Mouse (Mus musculus) heart, embryonic 14.5 days (tissue): ENCODE results near the gene Slc31a1. TPM values are rescaled to one million over a fixed set of nuclear protein-coding genes. Genes with fewer than 3 reads are reported as not detected.

Source experiments
- ATAC-seq: fragments of 200-750 bp; cut with Nextera tagmentation; 2 replicates; pipeline ENCODE4 v1.8.0; 2017; ENCODE audit warnings: low read depth, moderate TSS enrichment; ENCODE audit not compliant: insufficient number of reproducible peaks, insufficient read depth, low FRiP score
- H3K27ac ChIP-seq, 2 experiments: fragments of 200-500 bp in 1 of 2; fragments of 300-500 bp in 1 of 2; sonication (generic) in 1 of 2; replicated peaks in 1 of 2; 2 replicates each; pipeline ENCODE4 v1.5.1; 2012 to 2014; ENCODE audit warnings: low read depth in 2 of 2, low read length in 2 of 2, control low read depth in 1 of 2, mild to moderate bottlenecking in 1 of 2, mixed read lengths in 1 of 2; ENCODE audit not compliant: control insufficient read depth in 1 of 2, insufficient read depth in 1 of 2
- H3K27me3 ChIP-seq: fragments of 300-500 bp; sonication (generic); 2 replicates; pipeline ENCODE4 v1.6.1; 2014; ENCODE audit warnings: mild to moderate bottlenecking, low read length, control low read depth; ENCODE audit not compliant: control insufficient read depth, insufficient read depth
- H3K36me3 ChIP-seq: fragments of 300-500 bp; sonication (generic); 2 replicates; pipeline ENCODE4 v1.6.1; 2014; ENCODE audit warnings: mild to moderate bottlenecking, control low read depth, low read length, mixed read lengths; ENCODE audit not compliant: control insufficient read depth, insufficient read depth
- H3K4me1 ChIP-seq, 2 experiments: fragments of 200-500 bp in 1 of 2; fragments of 300-500 bp in 1 of 2; sonication (generic) in 1 of 2; 2 replicates each; pipeline ENCODE4 v1.6.1; 2012 to 2014; ENCODE audit warnings: low read length in 2 of 2, control low read depth in 1 of 2, mixed read lengths in 1 of 2; ENCODE audit not compliant: control insufficient read depth in 2 of 2, insufficient read depth in 2 of 2
- H3K4me2 ChIP-seq: fragments of 300-500 bp; sonication (generic); 2 replicates; pipeline ENCODE4 v1.6.1; 2014; ENCODE audit warnings: mild to moderate bottlenecking, low read length
- H3K4me3 ChIP-seq, 2 experiments: fragments of 200-500 bp in 1 of 2; fragments of 300-500 bp in 1 of 2; sonication (generic) in 1 of 2; 2 replicates each; pipeline ENCODE4 v1.5.1; 2012 to 2014; ENCODE audit warnings: low read length in 2 of 2, mild to moderate bottlenecking in 2 of 2, control low read depth in 1 of 2, low read depth in 1 of 2, moderate library complexity in 1 of 2; ENCODE audit not compliant: control insufficient read depth in 1 of 2, insufficient read depth in 1 of 2
- H3K9ac ChIP-seq: fragments of 300-500 bp; sonication (generic); 2 replicates; pipeline ENCODE4 v1.6.1; 2014; ENCODE audit warnings: mild to moderate bottlenecking, low read length
- H3K9me3 ChIP-seq: fragments of 300-500 bp; sonication (generic); 2 replicates; pipeline ENCODE4 v1.6.1; 2016; ENCODE audit warnings: low read length, control low read depth; ENCODE audit not compliant: control insufficient read depth
- WGBS: fragments of 180-500 bp; shearing (Covaris S2); extraction: QIAGEN DNeasy Blood & Tissue Kit; methylation state at CpG from one replicate; pipeline ENCODE4 v1.1.7; 2014; 5-methylcytosine and 5-hydroxymethylcytosine counted together
- polyA plus RNA-seq: library from polyadenylated mRNA; unstranded; fragments of >200 nt; fragmentation: Nextera tagmentation; extraction: Ambion mirVana; gene quantifications from 2 replicates; pipeline ENCODE4 v1.2.1, GENCODE M21; 2014

The Slc31a1 gene
- polyA plus RNA-seq, 1 experiment from 2014 or later, result 38.1 TPM

DNA sequence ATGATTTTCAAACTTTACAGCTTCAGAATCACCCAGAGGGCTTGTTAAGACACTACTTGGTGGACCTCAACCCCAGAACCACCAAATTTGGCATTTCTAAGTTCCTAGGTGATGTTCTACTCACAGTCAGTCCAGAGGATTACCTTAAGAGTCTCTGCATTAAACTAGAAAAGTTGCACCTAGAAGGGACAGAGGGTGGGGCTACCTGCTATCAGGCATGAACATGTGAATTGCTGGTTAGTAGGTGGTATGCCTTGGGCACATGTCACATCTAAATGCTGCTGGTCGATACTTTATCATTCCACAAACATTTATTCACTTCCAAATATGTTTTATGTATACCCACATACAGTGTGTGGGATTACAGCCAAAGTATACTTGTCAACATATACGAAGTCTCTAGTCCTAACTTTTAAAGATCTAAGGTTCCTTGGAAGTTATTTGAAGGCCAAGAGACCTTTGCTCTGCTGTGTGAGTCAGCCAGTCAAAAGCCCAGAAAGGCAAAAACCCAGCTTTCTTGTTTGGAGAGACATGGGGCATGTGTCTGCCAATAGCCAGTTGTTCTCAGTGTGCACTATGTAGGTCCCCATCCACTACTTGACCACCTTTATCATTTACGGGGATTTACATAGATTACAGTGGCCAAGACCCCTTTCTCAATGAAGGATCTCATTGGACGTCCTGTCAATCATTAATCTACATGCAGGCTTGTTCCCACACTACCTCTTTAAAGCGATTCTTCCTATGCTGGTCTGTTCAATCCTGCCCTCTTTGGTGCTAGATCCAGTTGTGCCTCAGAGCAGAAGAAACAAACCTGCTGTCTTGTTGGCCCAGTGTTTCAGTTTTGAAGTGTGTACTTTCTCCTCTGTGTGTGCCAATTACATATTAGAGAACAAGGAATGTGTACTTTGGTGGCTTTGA is 29.3 kb downstream of the Slc31a1 start:
- Histone ChIP-seq H3K36me3 (peaks cover 75% of the 10 kb centered on the region), H3K4me3 (no peak overlapping the region), H3K27ac (no peak overlapping the region), H3K9me3 (no peaks in the 10 kb centered on the region), H3K27me3 (no peaks in the 10 kb centered on the region), H3K4me2 (no peak overlapping the region), H3K4me1 (no peaks in the 10 kb centered on the region), H3K9ac (no peak overlapping the region)
- WGBS, result 81% methylated on average over 5 of the region's 5 CpGs
- no peak for ATAC-seq

DNA sequence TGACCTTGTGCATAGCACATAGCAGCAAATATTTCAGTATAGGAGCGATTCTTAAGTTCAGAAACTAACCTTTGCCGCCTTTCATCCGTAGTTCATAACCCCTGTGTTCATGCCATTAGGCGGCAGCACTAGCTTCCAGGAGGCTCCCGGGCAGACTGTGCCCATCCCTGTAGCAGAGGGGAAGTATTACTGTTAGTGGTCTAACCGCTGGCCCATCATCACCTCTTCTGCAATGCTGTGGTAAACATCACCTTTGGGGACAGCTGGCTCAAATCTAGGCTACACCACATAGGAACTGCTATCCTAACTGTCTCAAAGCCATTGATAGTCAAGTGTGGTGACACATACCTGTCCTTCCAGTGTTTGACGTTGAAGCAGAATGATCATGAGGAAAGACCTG is 31.4 kb downstream of the Slc31a1 start:
- Histone ChIP-seq H3K9ac (no peak overlapping the region), H3K4me2 (no peak overlapping the region), H3K36me3 (peaks cover 84% of the 10 kb centered on the region), H3K27me3 (no peaks in the 10 kb centered on the region), H3K4me1 (no peaks in the 10 kb centered on the region), H3K9me3 (no peaks in the 10 kb centered on the region), H3K27ac (no peak overlapping the region), H3K4me3 (no peak overlapping the region)
- no peak for ATAC-seq
- WGBS, result 74% methylated on average over 7 of the region's 7 CpGs

DNA sequence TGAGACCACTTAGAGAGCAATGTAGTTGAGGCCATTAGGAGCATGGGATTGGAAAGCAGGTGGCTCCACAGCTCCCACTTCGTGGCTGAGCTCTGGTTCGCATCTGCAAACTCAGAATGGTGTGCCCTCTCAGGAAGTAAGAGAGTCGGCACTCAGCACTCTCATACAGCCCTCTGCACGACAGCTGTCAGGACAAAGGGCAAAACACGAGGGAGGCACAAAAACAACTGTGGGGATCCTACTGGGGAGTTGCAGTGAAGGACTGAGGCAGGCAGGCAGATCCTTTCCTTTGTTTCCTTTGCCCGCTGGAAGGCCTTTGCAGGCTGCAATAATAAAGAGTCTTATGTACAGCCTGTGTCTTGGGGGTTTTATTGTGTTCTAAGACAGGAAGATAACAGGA is 32.9 kb downstream of the Slc31a1 start:
- Histone ChIP-seq H3K27ac (no peak overlapping the region), H3K9ac (no peak overlapping the region), H3K4me3 (no peak overlapping the region), H3K36me3 (peaks cover 85% of the 10 kb centered on the region), H3K4me1 (no peaks in the 10 kb centered on the region), H3K4me2 (no peak overlapping the region), H3K27me3 (no peaks in the 10 kb centered on the region), H3K9me3 (no peaks in the 10 kb centered on the region)
- ATAC-seq, result no peak
- 70% methylated on average over 6 of the region's 6 CpGs for WGBS

DNA sequence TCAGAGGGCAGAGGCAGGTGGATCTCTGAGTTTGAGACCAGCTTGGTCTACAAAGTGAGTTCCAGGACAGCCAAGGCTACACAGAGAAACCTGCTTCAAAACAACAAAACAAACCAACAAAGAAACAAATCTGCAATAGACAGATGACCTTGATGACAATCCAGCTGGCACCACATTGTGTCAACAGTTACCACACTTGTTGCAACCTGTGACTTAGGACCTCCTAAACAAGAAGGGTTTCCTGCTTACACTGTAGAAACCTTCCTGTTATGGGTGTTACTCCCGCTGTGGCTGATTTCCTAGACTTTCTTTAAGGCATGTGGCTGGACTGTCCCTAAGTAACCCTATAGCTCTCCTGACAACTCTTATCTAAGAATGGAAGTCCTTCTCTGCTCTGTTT is 35.3 kb downstream of the Slc31a1 start:
- H3K27me3 ChIP-seq, result no peaks in the 10 kb centered on the region
- peaks cover 85% of the 10 kb centered on the region for H3K36me3 ChIP-seq
- no peaks in the 10 kb centered on the region for H3K4me1 ChIP-seq
- 75% methylated on average over 1 of the region's 1 CpGs for WGBS
- H3K4me3 ChIP-seq, result no peak overlapping the region
- no peak overlapping the region for H3K4me2 ChIP-seq
- no peak overlapping the region for H3K9ac ChIP-seq
- H3K9me3 ChIP-seq, result no peaks in the 10 kb centered on the region
- no peak overlapping the region for H3K27ac ChIP-seq
- no peak for ATAC-seq

DNA sequence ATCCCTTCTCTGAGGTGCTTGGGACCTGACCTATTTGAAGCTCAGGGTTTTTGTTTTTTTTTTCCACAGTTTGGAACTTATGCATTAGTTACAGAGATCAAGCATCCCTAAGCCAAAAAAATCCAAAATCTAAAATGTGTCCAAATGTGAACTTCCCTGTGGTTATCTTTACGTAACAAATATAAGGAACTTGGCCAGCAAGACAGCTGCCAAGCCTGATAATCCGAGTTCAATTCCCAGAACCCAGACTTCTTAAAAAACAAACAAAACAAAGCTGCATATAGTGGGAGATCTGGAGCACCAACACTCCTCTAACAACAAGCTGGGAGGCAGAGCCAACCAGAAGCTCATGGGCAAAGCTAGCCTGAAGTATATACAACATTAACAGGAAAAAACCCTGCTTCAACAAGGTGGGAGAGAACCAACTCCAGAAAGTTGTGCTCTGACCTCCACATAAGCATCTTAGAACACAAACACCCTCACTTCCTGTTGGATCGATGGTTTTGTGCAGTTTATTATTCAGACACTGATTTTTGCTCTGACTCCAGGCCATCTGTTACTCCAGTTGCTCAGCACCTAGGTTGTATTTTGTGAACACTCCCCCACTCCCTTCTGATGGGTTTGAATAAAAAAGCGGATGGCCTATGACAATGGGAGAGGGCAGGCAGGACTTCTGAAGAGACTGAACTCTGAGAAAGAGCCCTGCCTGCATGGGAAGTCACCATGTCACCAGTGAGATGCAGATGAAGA is 37.3 kb downstream of the Slc31a1 start:
- Histone ChIP-seq H3K4me3 (no peak overlapping the region), H3K4me1 (no peaks in the 10 kb centered on the region), H3K9ac (no peak overlapping the region), H3K27me3 (no peaks in the 10 kb centered on the region), H3K4me2 (no peak overlapping the region), H3K36me3 (peaks cover 88% of the 10 kb centered on the region), H3K9me3 (no peaks in the 10 kb centered on the region), H3K27ac (no peak overlapping the region)
- ATAC-seq, result no peak
- WGBS, result 82% methylated on average over 4 of the region's 4 CpGs

DNA sequence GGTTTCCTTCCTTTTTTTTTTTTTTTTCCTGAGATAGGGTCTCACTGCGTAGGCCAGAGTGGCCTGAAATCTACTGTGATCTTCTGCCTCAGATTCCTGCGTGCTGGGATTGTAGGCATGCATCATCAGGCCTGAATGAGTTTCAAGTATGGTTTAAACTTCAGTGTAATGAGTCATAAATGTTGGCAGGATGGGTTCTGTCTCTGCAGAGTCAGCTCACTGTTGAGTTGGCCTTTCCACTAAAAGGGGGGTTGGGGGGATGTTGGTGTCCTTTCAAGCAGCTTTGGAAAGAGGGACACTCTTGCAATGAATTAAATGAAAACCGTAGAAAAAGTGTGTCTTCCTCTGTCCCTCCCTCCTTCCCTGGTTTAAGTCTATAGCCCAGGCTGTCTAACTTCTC is 38.4 kb downstream of the Slc31a1 start:
- peaks cover 89% of the 10 kb centered on the region for H3K36me3 ChIP-seq
- no peak overlapping the region for H3K9ac ChIP-seq
- no peak for ATAC-seq
- 87% methylated on average over 3 of the region's 3 CpGs for WGBS
- no peak overlapping the region for H3K27ac ChIP-seq
- no peaks in the 10 kb centered on the region for H3K4me1 ChIP-seq
- no peaks in the 10 kb centered on the region for H3K9me3 ChIP-seq
- H3K4me3 ChIP-seq, result no peak overlapping the region
- H3K27me3 ChIP-seq, result no peaks in the 10 kb centered on the region
- H3K4me2 ChIP-seq, result no peak overlapping the region

DNA sequence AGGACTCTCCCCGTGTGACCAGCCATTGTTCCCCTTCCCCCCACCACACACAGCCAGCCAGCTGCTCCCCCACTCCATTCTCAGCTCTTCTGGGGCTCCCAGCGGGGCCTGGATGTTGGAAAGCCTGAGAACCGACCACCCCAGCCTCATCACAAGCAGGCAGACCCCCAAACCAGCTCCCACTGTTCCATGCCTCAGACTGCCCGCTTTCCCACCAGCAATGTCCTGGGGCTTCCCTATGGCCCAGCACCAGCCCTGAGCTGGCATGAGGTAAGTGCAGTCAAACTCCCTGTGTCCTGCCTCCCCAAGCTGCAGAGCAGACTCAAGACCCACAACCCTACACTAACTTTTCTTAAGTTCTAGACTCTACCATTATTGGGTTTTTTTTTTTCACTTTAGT is 45.6 kb downstream of the Slc31a1 start:
- Histone ChIP-seq H3K27ac (no peak overlapping the region), H3K27me3 (no peaks in the 10 kb centered on the region), H3K36me3 (peaks cover 42% of the 10 kb centered on the region), H3K4me2 (no peak overlapping the region), H3K4me1 (peaks cover 5 to 23% of the 10 kb centered on the region in 2 experiments), H3K4me3 (no peak overlapping the region), H3K9ac (no peak overlapping the region), H3K9me3 (no peaks in the 10 kb centered on the region)
- WGBS, result 87% methylated on average over 4 of the region's 4 CpGs
- ATAC-seq, result no peak
